Mouse (Mus musculus): ENCODE measurements at regions not wholly inside any gene's neighbourhood (a gene's known extent, or its start where the extent isn't known, plus 50 kb on each side); places are given as distances from the start of the nearest gene placed in this dataset.
A peak's percentile ranks its signal among the peaks of the same experiment; 100 is the strongest.

- DNase-seq (ENCODE audit: low spot score in 2 of 2), result no peak
These were observed 72.9 kb downstream of the Manea start for GRCm38 (mm10) chr4:26273754-26274153.

- DNase-seq (ENCODE audit: low spot score in 2 of 2), result no peak
These were observed 87.3 kb downstream of the Manea start for GRCm38 (mm10) chr4:26259230-26260029.

- no peak for DNase-seq (ENCODE audit: low spot score in 2 of 2)
These were observed 90.8 kb downstream of the Manea start for GRCm38 (mm10) chr4:26255889-26256288.

- peak; percentile 3 to 17 for DNase-seq (ENCODE audit: low spot score in 2 of 2)
These were observed 98.5 kb downstream of the Manea start for GRCm38 (mm10) chr4:26247925-26248856.

GRCm38 (mm10) chr4:26223267-26223666 is 123.4 kb downstream of the Manea start:
- DNase-seq (ENCODE audit: low spot score in 2 of 2), result no peak

All from right cerebral cortex, postnatal 36 days (tissue).